Mouse (Mus musculus) C2C12 (cell line): ENCODE results near the gene Llgl2. TPM values are rescaled to one million over a fixed set of nuclear protein-coding genes. Genes with fewer than 3 reads are reported as not detected.

Source experiments
- H3K27me3 ChIP-seq: one replicate; pipeline ENCODE4 v1.6.1; 2011; ENCODE audit not compliant: control insufficient read depth, insufficient read depth, insufficient read length
- H3K36me3 ChIP-seq: one replicate; pipeline ENCODE4 v1.6.1; 2011; ENCODE audit not compliant: control insufficient read depth, insufficient read depth
- H3K4me3 ChIP-seq: one replicate; pipeline ENCODE4 v1.5.1; 2011; ENCODE audit warnings: mild to moderate bottlenecking, control low read depth; ENCODE audit not compliant: poor library complexity, insufficient read depth, severe bottlenecking
- H3K79me2 ChIP-seq: one replicate; pipeline ENCODE4 v1.6.1; 2011; ENCODE audit not compliant: control insufficient read depth, insufficient read depth
- H3K79me3 ChIP-seq: one replicate; pipeline ENCODE4 v1.6.1; 2011; ENCODE audit warnings: low read depth, control low read depth
- H3ac ChIP-seq: one replicate; pipeline ENCODE3; 2011; ENCODE audit warnings: low read depth; ENCODE audit not compliant: control insufficient read depth, insufficient read length
- CEBPB ChIP-seq: IDR thresholded peaks from one replicate; pipeline ENCODE4 v1.6.1; 2011; ENCODE audit warnings: low read depth, mild to moderate bottlenecking, control low read depth, moderate library complexity
- CTCF ChIP-seq: IDR thresholded peaks from one replicate; pipeline ENCODE4 v1.5.1; 2011; ENCODE audit not compliant: control insufficient read depth, insufficient read depth, insufficient read length
- FOSL1 ChIP-seq: IDR thresholded peaks from one replicate; pipeline ENCODE4 v1.8.0; 2011; ENCODE audit warnings: mild to moderate bottlenecking, low read length; ENCODE audit not compliant: poor library complexity, insufficient read depth, severe bottlenecking
- MAX ChIP-seq: IDR thresholded peaks from one replicate; pipeline ENCODE4 v1.6.1; 2011; ENCODE audit warnings: mild to moderate bottlenecking, control low read depth
- MYOD1 ChIP-seq: IDR thresholded peaks from one replicate; pipeline ENCODE4 v1.6.1; 2011; ENCODE audit warnings: low read depth; ENCODE audit not compliant: control insufficient read depth, insufficient read length
- MYOG ChIP-seq: IDR thresholded peaks from one replicate; pipeline ENCODE4 v1.6.1; 2011; ENCODE audit not compliant: control insufficient read depth, insufficient read length; ENCODE audit errors: extremely low read depth
- USF1 ChIP-seq: IDR thresholded peaks from one replicate; pipeline ENCODE4 v1.6.1; 2011; ENCODE audit warnings: low read depth, mild to moderate bottlenecking, control low read depth, moderate library complexity
- long read RNA-seq, 2 experiments: library from polyadenylated mRNA; unstranded; transcript quantifications; one replicate each; pipeline ENCODE4 v2.0.0; 2019 to 2020
- polyA plus RNA-seq: library from polyadenylated mRNA; unstranded; fragments of >200 nt; fragmentation: generic; extraction: Trizol; gene quantifications from one replicate; pipeline ENCODE4 v1.2.1, GENCODE M21; 2012; ENCODE audit warnings: missing spikeins

The Llgl2 gene
- polyA plus RNA-seq, result 0.51 TPM
- long read RNA-seq, experiment 1, partial matches to known transcripts, result 0 of 4 reads
- long read RNA-seq, experiment 1, other reads (novel, unspliced or antisense), result 3 of 4 reads
- long read RNA-seq, experiment 2, partial matches to known transcripts, result 0 of 5 reads
- long read RNA-seq, experiment 2, other reads (novel, unspliced or antisense), result 2 of 5 reads

DNA sequence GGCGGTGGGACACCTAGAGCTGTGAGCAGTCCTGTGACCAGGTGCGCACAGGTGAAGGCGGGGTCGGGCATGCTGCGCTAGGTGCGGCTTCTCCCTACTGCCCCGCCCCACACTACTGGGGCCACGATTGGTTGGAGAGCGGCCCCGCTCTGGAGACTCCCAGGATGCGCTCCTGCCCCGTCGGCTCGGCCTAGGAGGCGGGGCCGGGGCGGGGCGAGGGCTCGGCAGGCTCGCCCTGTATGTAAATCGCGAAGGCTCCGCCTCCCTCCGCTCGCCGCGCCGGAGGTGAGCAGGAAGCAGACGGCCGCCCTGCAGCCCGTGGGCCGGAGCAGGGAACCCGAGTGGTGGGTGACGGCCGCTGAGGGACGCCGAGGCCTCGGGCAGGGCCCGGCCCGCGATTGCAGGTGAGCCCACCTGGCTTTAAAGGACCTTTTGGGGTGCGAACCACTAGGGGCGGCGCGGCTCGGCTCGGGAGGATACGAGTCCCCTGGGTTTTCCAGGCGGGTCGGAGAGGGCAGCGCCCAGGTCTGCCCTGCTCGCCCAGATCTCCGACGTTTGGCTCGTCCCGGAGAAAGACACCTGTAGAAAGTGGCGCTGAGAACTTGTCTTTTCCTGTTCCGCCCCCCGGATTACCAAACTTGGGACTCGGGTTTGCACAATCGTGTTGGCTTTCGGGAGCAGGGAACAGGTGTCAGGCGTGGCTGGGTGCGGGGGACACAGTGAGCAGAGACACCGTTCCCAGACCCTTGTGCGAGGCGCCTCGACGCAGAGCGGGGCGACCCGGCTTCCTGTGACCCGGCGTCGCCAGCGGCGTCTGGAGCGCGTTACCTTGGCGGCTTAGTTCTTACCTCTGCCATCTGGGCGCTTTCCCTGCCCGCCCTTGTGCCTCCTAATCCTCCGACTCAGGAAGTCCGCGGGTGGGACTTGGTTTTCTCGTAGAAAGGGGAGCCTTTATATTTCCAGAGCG lies at the start of gene Llgl2:
Llgl2 (plus strand) TSS at position 276 of the 967 bp plus-strand sequence.
- H3K4me3 ChIP-seq, result peak within 1 kb of the TSS; percentile 28
- TF ChIP-seq CTCF (no peak), MYOG (no peak)
- H3K36me3 ChIP-seq, result peaks cover 13% of the 10 kb centered on the region
- peaks cover 33% of the 10 kb centered on the region for H3K27me3 ChIP-seq
- H3K79me3 ChIP-seq, result no peaks in the 10 kb centered on the region
- H3K79me2 ChIP-seq, result no peaks in the 10 kb centered on the region
- H3ac ChIP-seq, result peak within 1 kb of the TSS; percentile 52

DNA sequence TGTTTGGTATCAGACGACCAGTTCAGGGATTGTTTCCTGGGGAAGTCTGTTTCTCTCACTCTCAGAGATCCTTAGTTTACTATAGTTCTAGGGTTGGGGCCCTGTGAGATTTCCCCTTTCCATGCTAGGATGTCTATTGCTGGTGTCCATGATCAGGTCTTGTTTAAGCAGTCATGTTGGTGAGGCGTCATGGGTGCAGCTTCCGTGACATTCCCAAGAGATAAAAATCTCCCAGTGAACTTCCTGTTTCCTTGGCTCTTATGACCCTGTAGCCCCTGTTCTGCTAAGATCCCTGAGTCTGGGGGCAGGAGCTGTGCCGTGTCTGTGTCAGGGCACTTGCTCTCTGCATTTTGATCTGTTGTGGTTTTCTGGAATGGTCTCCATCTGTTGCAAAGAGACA lies 49.2 kb upstream of the Llgl2 start:
- no peaks in the 10 kb centered on the region for H3K79me2 ChIP-seq
- H3K27me3 ChIP-seq, result no peaks in the 10 kb centered on the region
- peaks cover 3% of the 10 kb centered on the region for H3K79me3 ChIP-seq
- no peak for TF ChIP-seq USF1
- no peak for TF ChIP-seq FOSL1
- TF ChIP-seq MYOG, result no peak
- no peak for TF ChIP-seq CTCF
- no peak for TF ChIP-seq MYOD1
- TF ChIP-seq MAX, result no peak
- TF ChIP-seq CEBPB, result no peak
- H3K36me3 ChIP-seq, result no peaks in the 10 kb centered on the region
- no peak overlapping the region for H3ac ChIP-seq
- no peak overlapping the region for H3K4me3 ChIP-seq

DNA sequence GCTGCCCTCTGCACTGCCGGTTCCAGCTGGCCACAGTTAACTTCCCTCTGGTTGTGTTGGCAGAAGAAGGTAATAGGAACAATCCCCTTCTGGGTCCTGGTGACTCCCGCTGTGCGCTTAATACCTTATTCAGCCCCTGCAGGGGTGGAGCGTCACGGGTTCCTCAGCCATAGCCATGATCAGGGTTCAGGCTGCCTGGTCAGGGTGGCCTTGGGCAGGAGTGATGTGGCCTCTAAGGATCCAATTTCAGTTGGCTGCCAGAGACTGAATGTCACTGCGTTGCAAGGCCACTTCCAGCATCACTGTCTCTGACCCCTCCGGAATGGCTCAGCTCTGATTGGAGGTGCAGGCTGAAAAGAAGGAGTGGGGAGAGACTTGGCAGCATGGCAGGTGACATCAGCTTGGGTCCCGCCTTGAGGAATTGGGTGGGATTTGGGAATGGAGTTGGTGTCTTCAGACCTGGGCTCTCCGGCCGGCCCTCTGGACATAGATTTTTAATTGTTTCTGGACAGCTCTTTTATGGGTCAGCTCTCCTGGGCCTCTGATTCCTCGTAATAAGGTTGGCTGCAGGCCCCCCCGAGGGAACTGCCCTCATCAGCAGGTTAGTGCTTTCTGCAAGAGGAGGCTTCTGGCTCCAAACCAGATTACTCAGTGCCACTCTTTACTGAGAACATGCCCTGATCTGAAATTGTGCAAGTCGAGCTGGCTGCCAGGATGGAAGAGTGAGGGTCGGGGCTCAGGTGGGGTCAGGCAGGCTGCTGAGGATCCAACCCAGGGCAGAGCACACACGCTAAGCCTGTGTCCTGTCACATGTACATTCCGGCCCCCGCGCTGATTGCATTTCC lies 47.8 kb upstream of the Llgl2 start:
- H3K4me3 ChIP-seq, result no peak overlapping the region
- no peaks in the 10 kb centered on the region for H3K79me2 ChIP-seq
- no peaks in the 10 kb centered on the region for H3K27me3 ChIP-seq
- H3ac ChIP-seq, result no peak overlapping the region
- H3K79me3 ChIP-seq, result peaks cover 3% of the 10 kb centered on the region
- TF ChIP-seq MYOD1 (no peak), FOSL1 (no peak), MAX (no peak), MYOG (no peak), CTCF (no peak), CEBPB (no peak), USF1 (no peak)
- no peaks in the 10 kb centered on the region for H3K36me3 ChIP-seq

DNA sequence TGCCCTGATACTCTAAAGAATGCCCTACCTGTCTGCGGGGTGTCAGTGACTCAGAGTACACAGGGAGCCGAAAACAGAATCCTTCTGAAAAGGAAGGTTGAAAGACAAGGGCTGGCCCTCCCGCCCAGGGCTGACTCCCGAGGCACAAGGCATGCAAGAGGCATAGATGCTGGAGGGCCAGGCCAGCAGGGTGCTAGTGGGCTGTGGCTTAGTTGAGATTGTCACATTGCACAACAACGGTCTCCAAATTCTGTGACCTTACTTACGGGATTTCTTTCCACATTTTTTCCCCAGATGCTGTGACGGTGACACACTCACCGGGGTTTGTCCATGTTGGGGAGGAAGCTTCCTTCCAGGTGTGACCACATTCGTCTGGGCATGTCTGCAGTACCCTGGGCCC lies 46.9 kb upstream of the Llgl2 start:
- no peak overlapping the region for H3ac ChIP-seq
- no peaks in the 10 kb centered on the region for H3K27me3 ChIP-seq
- no peaks in the 10 kb centered on the region for H3K79me2 ChIP-seq
- H3K79me3 ChIP-seq, result peaks cover 1% of the 10 kb centered on the region
- TF ChIP-seq USF1 (no peak), MAX (no peak), MYOD1 (no peak), CEBPB (no peak), CTCF (no peak), FOSL1 (no peak), MYOG (no peak)
- no peak overlapping the region for H3K4me3 ChIP-seq
- H3K36me3 ChIP-seq, result no peaks in the 10 kb centered on the region

DNA sequence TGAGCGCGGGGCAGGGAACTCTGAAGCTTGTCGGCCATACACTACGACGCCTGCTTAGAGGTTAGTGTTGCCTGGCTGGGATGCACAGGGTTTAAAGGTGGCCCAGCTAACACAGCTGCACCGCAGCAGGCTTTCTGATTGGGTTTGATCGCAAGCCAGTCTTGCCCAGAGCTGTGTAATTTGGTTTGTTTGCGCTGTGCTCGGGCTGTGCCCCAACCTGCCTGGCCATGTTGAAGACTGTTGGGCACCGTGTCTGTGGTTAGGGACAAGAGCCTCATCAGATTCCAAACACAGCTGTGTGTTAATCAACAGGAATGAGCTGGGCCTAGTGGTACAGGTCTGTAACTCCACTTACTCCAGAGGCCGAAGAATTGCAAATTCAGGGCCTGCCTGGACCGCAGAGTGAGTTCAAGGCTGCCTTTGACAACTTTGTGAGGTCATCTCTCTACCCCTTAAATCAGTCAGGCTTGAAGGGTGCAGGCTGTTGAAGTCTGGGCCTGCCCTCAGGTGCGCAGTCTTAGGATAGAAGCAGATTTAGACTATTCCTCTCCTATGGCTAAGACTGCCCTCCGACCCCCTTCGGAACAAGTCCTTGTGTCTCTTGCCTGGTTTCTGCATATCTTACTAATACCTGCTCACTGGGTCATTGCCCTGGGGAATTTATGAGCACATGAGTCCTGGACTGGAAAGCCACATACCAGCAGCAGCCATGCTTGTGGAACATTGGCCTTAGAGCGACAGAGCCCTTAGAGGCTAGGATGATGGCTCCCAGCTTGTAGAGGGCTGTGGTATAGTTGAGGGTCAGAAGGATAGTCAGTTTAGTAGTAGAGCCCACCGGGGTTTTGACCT lies 46.1 kb upstream of the Llgl2 start:
- H3ac ChIP-seq, result no peak overlapping the region
- H3K27me3 ChIP-seq, result no peaks in the 10 kb centered on the region
- no peak for TF ChIP-seq CEBPB
- no peak for TF ChIP-seq CTCF
- TF ChIP-seq MAX, result no peak
- TF ChIP-seq FOSL1, result no peak
- TF ChIP-seq USF1, result no peak
- TF ChIP-seq MYOD1, result no peak
- TF ChIP-seq MYOG, result no peak
- no peak overlapping the region for H3K4me3 ChIP-seq
- H3K36me3 ChIP-seq, result no peaks in the 10 kb centered on the region
- H3K79me2 ChIP-seq, result no peaks in the 10 kb centered on the region
- peaks cover 1% of the 10 kb centered on the region for H3K79me3 ChIP-seq
